Mouse (Mus musculus): ENCODE data around the gene Map3k3.
"Not testable (repeated sequence)": the region's sequence is repeated elsewhere in the genome, so short reads cannot be mapped to it uniquely, and the experiment has no call there.

Map3k3 gene

DNA sequence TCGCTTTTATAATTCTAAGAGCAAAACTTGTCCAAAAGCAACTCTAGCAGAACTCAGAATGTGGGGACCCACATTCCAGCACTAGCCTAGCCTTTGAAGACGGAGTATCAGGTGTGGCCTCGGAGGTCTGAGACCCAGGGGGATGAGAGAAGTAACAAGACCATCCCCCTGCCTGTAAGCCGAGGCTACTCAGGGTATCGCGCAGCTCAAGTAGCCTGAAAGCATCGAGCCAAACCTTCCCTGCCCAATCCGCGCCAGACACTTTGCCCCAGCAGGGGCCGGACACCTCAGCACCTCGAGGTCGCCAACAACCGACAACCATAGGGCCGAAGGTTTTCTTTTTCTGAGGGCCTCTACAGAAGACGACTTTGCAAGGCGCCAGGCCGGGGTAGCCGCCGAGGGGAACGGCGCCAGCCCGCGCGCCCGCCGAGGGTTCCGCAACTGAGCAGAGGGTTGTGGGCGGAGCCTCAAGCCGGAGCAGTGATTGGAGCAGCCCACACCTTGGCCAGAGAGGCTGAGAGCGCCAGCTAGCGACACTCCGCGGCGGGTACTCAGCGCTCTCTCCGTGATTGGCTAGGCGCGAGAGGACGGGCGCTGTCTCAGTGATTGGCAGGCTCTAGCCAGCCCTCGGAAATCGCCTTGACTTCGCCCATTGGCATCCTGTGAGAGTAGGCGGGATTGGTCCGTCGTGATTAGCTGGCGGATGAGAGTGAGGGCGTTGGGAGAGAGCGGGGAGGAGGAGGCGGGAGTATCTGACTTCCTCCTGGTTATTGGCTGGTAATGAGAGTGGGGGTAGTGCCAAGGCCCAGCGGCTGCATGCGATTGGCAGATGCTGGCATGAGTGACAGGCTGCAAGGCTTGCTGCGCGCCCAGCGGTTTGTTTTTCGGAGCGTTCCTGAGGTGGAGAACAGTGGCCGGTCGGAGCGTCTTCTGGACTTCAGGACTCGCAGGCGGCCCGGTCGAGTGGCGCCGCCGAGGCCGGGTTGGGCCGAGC, at the start of gene Map3k3:
Gene Map3k3 (plus strand): TSS at position 906 of the 994 bp plus-strand sequence.
- in situ Hi-C loops (cut with MboI; ENCODE audit: unreplicated experiment in 2 of 2): no loop called here

- in situ Hi-C loops (cut with MboI; ENCODE audit: unreplicated experiment in 2 of 2): no loop called here
Observed at GRCm38 (mm10) chr11:106034986-106035385, 49.4 kb upstream of the Map3k3 start.

DNA sequence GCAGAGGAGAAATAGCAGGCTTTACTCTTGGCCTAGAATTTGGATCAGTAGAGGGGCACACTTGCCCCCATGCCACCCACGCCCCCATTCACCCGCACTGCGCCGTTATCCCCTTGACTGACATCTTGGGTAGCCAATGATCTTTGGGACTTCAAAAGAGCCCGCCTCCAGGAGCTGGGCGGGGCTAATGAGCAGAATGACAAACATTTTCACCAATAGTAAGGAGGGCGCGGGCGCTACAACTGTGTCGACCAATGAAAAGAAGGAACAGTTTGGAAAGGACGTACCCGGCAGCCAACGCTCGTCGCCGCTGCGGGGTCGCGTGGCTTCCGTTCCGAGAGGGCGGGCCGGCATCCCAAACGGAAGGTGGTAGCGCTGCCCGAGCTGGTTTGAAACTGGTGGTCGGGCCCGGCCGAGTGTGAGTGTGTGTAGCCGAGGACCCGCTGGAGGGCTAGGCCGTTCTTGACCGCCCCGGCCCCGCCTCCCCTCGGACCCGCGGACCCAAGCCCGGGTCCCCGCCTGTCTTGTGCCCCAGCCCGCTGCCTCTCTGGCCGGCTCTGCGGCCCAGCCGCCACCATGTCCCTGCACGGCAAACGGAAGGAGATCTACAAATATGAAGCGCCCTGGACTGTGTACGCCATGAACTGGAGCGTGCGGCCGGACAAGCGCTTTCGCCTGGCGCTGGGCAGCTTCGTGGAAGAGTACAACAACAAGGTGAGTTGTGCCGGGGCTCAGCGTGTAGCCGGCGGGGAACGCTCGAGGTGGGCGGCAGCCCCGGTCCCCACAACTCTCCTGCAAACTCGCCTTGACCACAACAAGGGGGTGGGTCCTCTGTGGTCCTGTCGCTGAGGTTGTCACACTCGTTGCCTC, 47.6 kb upstream of the Map3k3 start, which contains the start of gene Dcaf7:
Gene Dcaf7 (plus strand): TSS at position 325 of the 870 bp plus-strand sequence.
- in situ Hi-C loops (cut with MboI; ENCODE audit: unreplicated experiment in 2 of 2): no loop called here

DNA sequence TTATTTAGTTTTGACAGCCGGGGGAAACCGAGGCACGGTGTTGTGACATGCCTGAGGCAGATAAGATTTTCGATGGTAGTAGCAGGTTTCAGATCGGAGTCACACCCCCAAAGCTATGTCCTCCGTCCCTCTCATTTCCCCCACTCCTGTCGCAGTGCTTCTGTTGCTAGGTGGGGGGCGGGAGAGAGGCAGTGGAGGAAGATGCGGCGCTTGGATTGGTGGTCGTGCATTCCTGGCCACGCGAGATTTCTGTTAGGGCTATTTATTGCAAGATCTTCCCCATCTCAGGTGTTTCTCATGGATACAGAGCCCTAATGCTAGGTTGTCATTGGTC, 47.0 kb upstream of the Map3k3 start:
- in situ Hi-C loops (cut with MboI; ENCODE audit: unreplicated experiment in 2 of 2): no loop called here

GRCm38 (mm10) chr11:106044349-106044748, 40.1 kb upstream of the Map3k3 start:
- in situ Hi-C loops (cut with MboI; ENCODE audit: unreplicated experiment in 2 of 2): no loop called here

GRCm38 (mm10) chr11:106045256-106045655, 39.2 kb upstream of the Map3k3 start:
- in situ Hi-C loops (cut with MboI; ENCODE audit: unreplicated experiment in 2 of 2): no loop called here

DNA sequence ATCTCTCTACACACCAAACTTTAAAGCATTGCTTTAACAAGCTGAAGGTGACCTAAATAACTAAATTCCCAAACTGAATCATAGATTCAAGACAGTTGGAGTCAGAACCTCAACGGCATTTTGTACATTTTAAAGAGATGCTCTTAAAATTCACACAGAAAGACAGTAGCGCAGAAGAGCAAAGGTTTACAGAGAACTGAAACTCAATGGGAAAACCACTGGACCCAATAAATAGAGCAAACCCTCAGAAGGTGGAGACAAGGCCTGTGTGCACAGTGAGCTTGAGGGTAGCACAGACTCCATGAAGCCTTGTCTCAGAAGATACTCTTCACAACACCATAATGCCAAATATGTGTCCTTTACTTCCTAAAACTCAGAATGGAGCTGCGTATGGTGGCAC, 38.6 kb upstream of the Map3k3 start:
- in situ Hi-C loops (cut with MboI; ENCODE audit: unreplicated experiment in 2 of 2): no loop called here

DNA sequence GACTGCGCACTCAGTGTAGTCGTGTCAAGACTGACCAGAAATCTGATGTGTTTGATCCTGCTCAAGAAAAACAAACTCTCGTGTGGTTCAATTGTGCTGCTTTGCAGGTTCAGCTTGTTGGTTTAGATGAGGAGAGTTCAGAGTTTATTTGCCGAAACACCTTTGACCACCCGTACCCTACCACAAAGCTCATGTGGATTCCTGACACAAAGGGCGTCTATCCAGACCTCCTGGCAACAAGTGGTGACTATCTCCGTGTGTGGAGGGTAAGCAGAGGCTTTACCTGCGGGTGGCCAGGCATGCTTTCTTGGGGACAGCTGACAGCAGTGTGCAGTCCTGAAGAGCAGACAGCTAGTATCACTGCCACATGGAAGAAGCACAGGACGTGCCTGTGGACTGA, 37.8 kb upstream of the Map3k3 start:
- in situ Hi-C loops (cut with MboI; ENCODE audit: unreplicated experiment in 2 of 2): no loop called here

- in situ Hi-C loops (cut with MboI; ENCODE audit: unreplicated experiment in 2 of 2): no loop called here
Observed at GRCm38 (mm10) chr11:106053921-106054320, 30.5 kb upstream of the Map3k3 start.

GRCm38 (mm10) chr11:106054600-106054999, 29.8 kb upstream of the Map3k3 start:
- in situ Hi-C loops (cut with MboI; ENCODE audit: unreplicated experiment in 2 of 2): no loop called here

DNA sequence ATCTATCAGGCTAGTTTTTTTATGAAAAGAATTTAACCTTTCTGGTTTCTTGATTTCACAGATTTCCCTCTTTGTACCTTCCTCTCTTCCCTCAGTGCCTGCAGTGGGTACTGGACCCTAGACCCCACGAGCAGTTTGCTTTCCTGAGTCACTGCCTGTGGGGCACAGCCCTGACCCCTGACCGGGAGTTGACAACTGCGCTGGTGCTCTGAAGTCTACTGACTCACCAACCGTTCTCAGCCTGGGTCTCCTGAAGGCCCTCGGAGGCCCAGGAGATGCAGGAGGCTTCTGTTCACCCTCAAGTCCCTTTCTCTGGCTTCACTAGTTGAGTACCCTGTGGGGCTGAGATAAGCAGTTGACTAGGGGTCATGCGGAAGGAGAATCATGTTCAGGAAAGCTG, 29.1 kb upstream of the Map3k3 start:
- in situ Hi-C loops (cut with MboI; ENCODE audit: unreplicated experiment in 2 of 2): no loop called here

- in situ Hi-C loops (cut with MboI; ENCODE audit: unreplicated experiment in 2 of 2): no loop called here
Observed at GRCm38 (mm10) chr11:106056819-106057491, 27.5 kb upstream of the Map3k3 start.

DNA sequence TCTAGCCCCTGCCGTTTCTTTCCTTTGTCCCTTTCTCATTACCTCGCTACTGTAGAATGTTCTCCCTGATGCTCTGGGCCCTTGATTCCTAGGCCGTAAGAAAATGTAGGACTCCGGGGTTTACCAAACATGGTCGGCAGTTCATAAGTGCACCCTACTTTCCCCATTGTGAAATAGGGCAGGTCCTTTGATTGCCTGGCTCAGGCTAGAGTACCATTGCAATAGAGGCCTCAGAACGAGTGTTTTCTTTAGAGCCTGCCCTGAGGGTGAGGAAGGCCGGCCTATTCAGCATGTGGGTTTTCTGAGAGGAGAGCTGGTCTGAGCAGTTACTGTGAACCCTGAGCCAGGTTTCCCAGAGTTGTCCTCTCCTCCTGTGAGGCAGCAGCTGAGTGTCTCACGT, 26.4 kb upstream of the Map3k3 start:
- in situ Hi-C loops (cut with MboI; ENCODE audit: unreplicated experiment in 2 of 2): no loop called here

DNA sequence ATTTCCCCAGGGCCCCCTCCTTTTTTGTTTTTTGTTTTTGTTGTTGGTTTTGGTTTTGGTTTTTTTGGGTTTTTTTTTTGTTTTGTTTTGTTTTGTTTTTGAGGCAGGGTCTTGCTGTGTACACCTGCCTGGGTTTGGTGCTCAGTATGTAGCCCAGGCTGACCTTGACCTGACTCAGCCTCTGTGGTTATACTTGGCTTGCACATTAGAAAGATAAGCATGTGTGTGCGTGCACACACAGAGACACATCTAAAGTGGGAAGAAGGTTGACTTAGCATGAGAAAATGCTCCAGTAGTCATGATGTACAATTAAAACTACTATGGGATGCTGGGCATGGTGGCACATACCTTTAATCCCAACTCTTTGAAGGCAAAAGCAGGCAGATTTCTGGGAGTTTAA, 23.9 kb upstream of the Map3k3 start:
- in situ Hi-C loops (cut with MboI; ENCODE audit: unreplicated experiment in 2 of 2): no loop called here

GRCm38 (mm10) chr11:106061311-106061710, 23.1 kb upstream of the Map3k3 start:
- in situ Hi-C loops (cut with MboI; ENCODE audit: unreplicated experiment in 2 of 2): no loop called here

DNA sequence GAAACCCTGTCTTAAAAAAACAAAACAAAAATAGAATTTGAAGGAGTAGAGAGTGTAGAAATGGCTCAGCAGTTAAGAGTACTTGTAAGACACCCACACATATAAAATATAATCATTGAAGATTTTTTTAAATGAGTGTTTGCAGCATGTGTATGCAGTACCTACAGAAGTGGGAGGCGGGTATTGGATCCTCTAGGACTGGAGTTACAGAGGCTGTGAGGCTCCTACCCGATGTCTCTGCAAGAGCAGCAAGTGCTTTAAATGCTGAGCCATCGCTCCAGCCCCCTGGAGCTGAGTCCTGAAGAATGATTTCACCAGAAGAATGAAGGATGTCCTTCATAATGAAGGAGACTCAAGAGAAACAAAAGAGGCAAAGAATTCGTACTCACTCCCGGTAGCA, 20.7 kb upstream of the Map3k3 start:
- in situ Hi-C loops (cut with MboI; ENCODE audit: unreplicated experiment in 2 of 2): no loop called here

- in situ Hi-C loops (cut with MboI; ENCODE audit: unreplicated experiment in 2 of 2): no loop called here
Observed at GRCm38 (mm10) chr11:106065073-106065922, 19.1 kb upstream of the Map3k3 start.

GRCm38 (mm10) chr11:106065923-106066571, 18.4 kb upstream of the Map3k3 start, which contains the start of gene Taco1:
TSS of gene Taco1 (plus strand) at chr11:106066061.
- in situ Hi-C loops (cut with MboI; ENCODE audit: unreplicated experiment in 2 of 2): no loop called here

DNA sequence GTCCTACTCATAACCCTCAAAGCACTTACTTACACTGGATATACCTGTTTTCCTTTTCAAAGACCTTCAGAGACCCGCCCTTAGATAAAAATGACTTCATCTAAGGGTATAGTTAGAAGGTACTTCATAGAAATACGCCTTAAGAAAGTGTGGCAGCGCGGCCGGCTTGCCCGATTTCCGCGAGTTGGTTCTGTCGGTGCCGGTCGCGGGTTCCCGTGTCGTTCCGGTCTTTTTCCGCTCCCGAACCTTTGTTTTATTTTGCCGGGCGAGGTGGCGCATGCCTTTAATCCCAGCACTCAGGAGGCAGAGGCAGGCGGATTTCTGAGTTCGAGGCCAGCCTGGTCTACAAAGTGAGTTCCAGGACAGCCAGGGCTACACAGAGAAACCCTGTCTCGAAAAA, 17.8 kb upstream of the Map3k3 start:
- in situ Hi-C loops (cut with MboI; ENCODE audit: unreplicated experiment in 2 of 2): not testable (repeated sequence)
